ENCODE assay signal across 7 mouse cellular contexts in genomic region chr4:154958171-154958570, GRCm38 (mm10). TPM values are rescaled to one million over a fixed set of nuclear protein-coding genes. Genes with fewer than 3 reads are reported as not detected.
DNase-seq lines count a peak whose midpoint lies in the region; ATAC-seq and TF ChIP-seq lines count a peak whose summit lies in the region.

No protein-coding gene starts in this region.

- WGBS in stomach, embryonic 14.5 days, result under 1% methylated on average over 15 of the region's 15 CpGs
- WGBS in stomach, postnatal 0 days, result 5% methylated on average over 15 of the region's 15 CpGs
- WGBS in hindbrain, embryonic 10.5 days, result under 1% methylated on average over 15 of the region's 15 CpGs
- WGBS in limb, embryonic 15.5 days, result 3% methylated on average over 15 of the region's 15 CpGs

- H3K4me1 ChIP-seq in stomach, embryonic 14.5 days (ENCODE audit: control insufficient read depth, insufficient read depth, low read length), result peaks cover 26% of the 10 kb centered on the region
- peaks cover 9% of the 10 kb centered on the region for H3K4me1 ChIP-seq in stomach, postnatal 0 days (replicated peaks; ENCODE audit: control insufficient read depth, insufficient read depth)
- H3K4me1 ChIP-seq in hindbrain, embryonic 10.5 days (replicated peaks), result peaks cover 100% of the 10 kb centered on the region
- H3K4me1 ChIP-seq in limb, embryonic 15.5 days, result peaks cover 40% of the 10 kb centered on the region

- H3K36me3 ChIP-seq in stomach, embryonic 14.5 days (ENCODE audit: control insufficient read depth, insufficient read depth, low read length), result no peaks in the 10 kb centered on the region
- H3K36me3 ChIP-seq in stomach, postnatal 0 days (ENCODE audit: control insufficient read depth, insufficient read depth, low read length), result no peaks in the 10 kb centered on the region
- peaks cover 21% of the 10 kb centered on the region for H3K36me3 ChIP-seq in hindbrain, embryonic 10.5 days
- H3K36me3 ChIP-seq in limb, embryonic 15.5 days, result no peaks in the 10 kb centered on the region

- no peak for TF ChIP-seq EP300 in stomach, postnatal 0 days (optimal IDR thresholded peaks at IDR 0.05)

- 0 out of 2 replicates have a peak, but pooled peaks have one; percentile 29 for ATAC-seq in stomach, embryonic 14.5 days (ENCODE audit: insufficient number of reproducible peaks, insufficient read depth, low FRiP score, low read depth)
- no peak for ATAC-seq in stomach, postnatal 0 days (ENCODE audit: low FRiP score, low TSS enrichment)
- peak; percentile 36; the same call in 1 of the 2 replicates for ATAC-seq in limb, embryonic 15.5 days (ENCODE audit: insufficient number of reproducible peaks, low FRiP score, low TSS enrichment, low read depth)

- H3K9me3 ChIP-seq in stomach, embryonic 14.5 days (ENCODE audit: control insufficient read depth, low read depth, low read length), result no peaks in the 10 kb centered on the region
- no peaks in the 10 kb centered on the region for H3K9me3 ChIP-seq in stomach, postnatal 0 days (ENCODE audit: control insufficient read depth, low read length)
- H3K9me3 ChIP-seq in hindbrain, embryonic 10.5 days, result no peaks in the 10 kb centered on the region
- no peaks in the 10 kb centered on the region for H3K9me3 ChIP-seq in limb, embryonic 15.5 days

- H3K9ac ChIP-seq in stomach, embryonic 14.5 days (replicated peaks; ENCODE audit: low read depth, low read length), result no peak overlapping the region
- H3K9ac ChIP-seq in stomach, postnatal 0 days (ENCODE audit: low read length), result no peak overlapping the region
- no peak overlapping the region for H3K9ac ChIP-seq in limb, embryonic 15.5 days

- TF ChIP-seq CTCF in stomach, postnatal 0 days (IDR thresholded peaks at IDR 0.05; ENCODE audit: low read depth), result no peak

- DNase-seq in stomach, postnatal 0 days (ENCODE audit: low spot score), result no peak
- peak; percentile 67 to 80 for DNase-seq in cerebellum, postnatal 14 days
- DNase-seq in hindbrain, embryonic 10.5 days (ENCODE audit: low spot score), result peak; percentile 92
- peak; percentile 64 for DNase-seq in right cerebral cortex, postnatal 14 days
- DNase-seq in ovary, postnatal 10 days (ENCODE audit: low spot score), result no peak

- H3K4me3 ChIP-seq in stomach, embryonic 14.5 days (ENCODE audit: low read depth, low read length), result no peak overlapping the region
- H3K4me3 ChIP-seq in stomach, postnatal 0 days (ENCODE audit: low read depth, low read length), result no peak overlapping the region
- H3K4me3 ChIP-seq in hindbrain, embryonic 10.5 days, result peak overlapping the region; percentile 91
- 0 out of 2 replicates have a peak overlapping the region, but pooled peaks have one; percentile 0 for H3K4me3 ChIP-seq in limb, embryonic 15.5 days

- no peak overlapping the region for H3K27ac ChIP-seq in stomach, embryonic 14.5 days (ENCODE audit: low read length)
- H3K27ac ChIP-seq in stomach, postnatal 0 days (replicated peaks), result no peak overlapping the region
- peak overlapping the region; percentile 97 for H3K27ac ChIP-seq in hindbrain, embryonic 10.5 days
- H3K27ac ChIP-seq in limb, embryonic 15.5 days, result no peak overlapping the region

- H3K4me2 ChIP-seq in stomach, embryonic 14.5 days (replicated peaks; ENCODE audit: low read depth, low read length), result peak overlapping the region; percentile 28; the same call in 1 of the 2 replicates
- no peak overlapping the region for H3K4me2 ChIP-seq in stomach, postnatal 0 days (replicated peaks; ENCODE audit: low read depth)
- peak overlapping the region; percentile 24 for H3K4me2 ChIP-seq in limb, embryonic 15.5 days

- H3K27me3 ChIP-seq in stomach, embryonic 14.5 days (ENCODE audit: control insufficient read depth, insufficient read depth, low read length), result peaks cover 49% of the 10 kb centered on the region
- peaks cover 9% of the 10 kb centered on the region; the same call in 1 of the 2 replicates for H3K27me3 ChIP-seq in stomach, postnatal 0 days (ENCODE audit: control insufficient read depth, insufficient read depth, low read length)
- H3K27me3 ChIP-seq in hindbrain, embryonic 10.5 days (ENCODE audit: insufficient read depth, poor library complexity, severe bottlenecking), result peaks cover 95% of the 10 kb centered on the region
- peaks cover 90% of the 10 kb centered on the region for H3K27me3 ChIP-seq in limb, embryonic 15.5 days

RNA-seq across cellular contexts. Expression of gene Hes5, which starts 2.6 kb away (rescaled TPM):
- 0.91 and 1.1 TPM in 2 replicates for polyA plus RNA-seq in stomach, embryonic 14.5 days (2014; fragmentation: Nextera tagmentation; extraction: Ambion mirVana)
- polyA plus RNA-seq in stomach, postnatal 0 days (2015; fragmentation: Nextera tagmentation; extraction: Ambion mirVana), result 0.24 and 0.36 TPM in 2 replicates
- polyA plus RNA-seq in hindbrain, embryonic 10.5 days (2016; fragmentation: Nextera tagmentation; extraction: Ambion mirVana), result 534 and 601 TPM in 2 replicates
- 1.1 and 1.3 TPM in 2 replicates for polyA plus RNA-seq in limb, embryonic 15.5 days (2015; fragmentation: Nextera tagmentation; extraction: Ambion mirVana)

RNA-seq across cellular contexts. Expression of gene Pank4, which starts 5.8 kb away (rescaled TPM):
- 48.3 and 50.4 TPM in 2 replicates for polyA plus RNA-seq in stomach, embryonic 14.5 days (2014; fragmentation: Nextera tagmentation; extraction: Ambion mirVana)
- 14.8 and 14.9 TPM in 2 replicates for polyA plus RNA-seq in stomach, postnatal 0 days (2015; fragmentation: Nextera tagmentation; extraction: Ambion mirVana)
- 39.9 and 46.5 TPM in 2 replicates for polyA plus RNA-seq in hindbrain, embryonic 10.5 days (2016; fragmentation: Nextera tagmentation; extraction: Ambion mirVana)
- polyA plus RNA-seq in limb, embryonic 15.5 days (2015; fragmentation: Nextera tagmentation; extraction: Ambion mirVana), result 35.4 and 38.6 TPM in 2 replicates

RNA-seq across cellular contexts. Expression of gene Tnfrsf14, which starts 29.8 kb away (rescaled TPM):
- 1.2 and 2.9 TPM in 2 replicates for polyA plus RNA-seq in stomach, embryonic 14.5 days (2014; fragmentation: Nextera tagmentation; extraction: Ambion mirVana)
- polyA plus RNA-seq in stomach, postnatal 0 days (2015; fragmentation: Nextera tagmentation; extraction: Ambion mirVana), result 0.61 TPM in 2 replicates
- 0.43 and 0.87 TPM in 2 replicates for polyA plus RNA-seq in hindbrain, embryonic 10.5 days (2016; fragmentation: Nextera tagmentation; extraction: Ambion mirVana)
- 0.86 and 1.1 TPM in 2 replicates for polyA plus RNA-seq in limb, embryonic 15.5 days (2015; fragmentation: Nextera tagmentation; extraction: Ambion mirVana)

RNA-seq across cellular contexts. Expression of gene Fam213b, which starts 59.2 kb away (rescaled TPM):
- polyA plus RNA-seq in stomach, embryonic 14.5 days (2014; fragmentation: Nextera tagmentation; extraction: Ambion mirVana), result 40.1 and 42.5 TPM in 2 replicates
- polyA plus RNA-seq in stomach, postnatal 0 days (2015; fragmentation: Nextera tagmentation; extraction: Ambion mirVana), result 62.1 and 65.4 TPM in 2 replicates
- 47.4 and 51.5 TPM in 2 replicates for polyA plus RNA-seq in hindbrain, embryonic 10.5 days (2016; fragmentation: Nextera tagmentation; extraction: Ambion mirVana)
- 57.3 and 65.5 TPM in 2 replicates for polyA plus RNA-seq in limb, embryonic 15.5 days (2015; fragmentation: Nextera tagmentation; extraction: Ambion mirVana)

Comparison
In these comparisons a context has a peak if more than half of its experiments do, and no peak if none do; other contexts are left out.
1. H3K4me3 ChIP-seq: peak in hindbrain, embryonic 10.5 days (single experiment) and limb, embryonic 15.5 days (single experiment); none in stomach, embryonic 14.5 days (single experiment) and stomach, postnatal 0 days (single experiment).
2. DNase-seq: peak in cerebellum, postnatal 14 days (2 of 2), hindbrain, embryonic 10.5 days (single experiment) and right cerebral cortex, postnatal 14 days (single experiment); none in stomach, postnatal 0 days (single experiment) and ovary, postnatal 10 days (single experiment).
3. RNA of gene Hes5, which starts 2.6 kb away (polyA plus RNA-seq): 534 to 601 TPM in hindbrain, embryonic 10.5 days; 1.1 to 1.3 TPM in limb, embryonic 15.5 days, 0.91 to 1.1 TPM in stomach, embryonic 14.5 days and 0.24 to 0.36 TPM in stomach, postnatal 0 days; every median in the first group is over 100 times any median in the second.